Mouse (Mus musculus): ENCODE measurements around the gene Gltpd2. TPM values are rescaled to one million over a fixed set of nuclear protein-coding genes. Genes with fewer than 3 reads are reported as not detected.

Gene Gltpd2
- polyA plus RNA-seq, 1 experiment from 2014 or later, result 17.5 TPM

DNA sequence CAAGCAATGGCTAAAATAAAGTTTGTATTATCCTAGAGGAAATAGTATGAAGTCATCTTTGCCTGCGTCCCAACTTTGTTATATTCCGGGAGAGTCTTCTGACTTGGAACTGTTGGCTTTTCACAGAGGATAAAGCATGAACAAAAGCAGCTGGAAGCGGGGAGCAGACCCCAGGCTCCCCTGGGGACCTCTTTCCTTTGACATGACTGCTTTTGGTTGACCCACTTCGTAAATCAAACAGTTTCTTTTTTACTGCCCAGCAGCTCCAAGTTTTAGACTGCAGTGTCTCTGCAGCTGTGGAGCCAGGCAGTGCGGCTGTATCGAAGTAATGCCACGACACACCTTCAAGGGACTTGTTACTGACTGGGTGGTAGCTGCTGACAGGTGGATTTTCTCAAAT lies 47.6 kb downstream of the Gltpd2 start:
- WGBS (ENCODE audit: insufficient replicate concordance), result 79% methylated on average over 7 of the region's 7 CpGs
- H3K4me3 ChIP-seq, result no peak overlapping the region
- H3K4me1 ChIP-seq, result peaks cover 80% of the 10 kb centered on the region
- no peak for ATAC-seq
- peaks cover 12% of the 10 kb centered on the region for H3K36me3 ChIP-seq
- no peaks in the 10 kb centered on the region for H3K9me3 ChIP-seq (replicated peaks)
- H3K27me3 ChIP-seq (replicated peaks), result no peaks in the 10 kb centered on the region
- no peak overlapping the region for H3K4me2 ChIP-seq
- no peak overlapping the region for H3K27ac ChIP-seq
- no peak overlapping the region for H3K9ac ChIP-seq

Other genes starting within 250 kb of the Gltpd2 start
- gene Alox12e, start 196.6 kb upstream of the Gltpd2 start, polyA plus RNA-seq (2016; fragmentation: Nextera tagmentation; extraction: Ambion mirVana), result 0.12 and 0.20 TPM in 2 replicates
- gene Alox15, start 167.2 kb upstream of the Gltpd2 start, polyA plus RNA-seq (2016; fragmentation: Nextera tagmentation; extraction: Ambion mirVana), result 0.88 and 1.9 TPM in 2 replicates
- gene Pelp1, start 109.2 kb upstream of the Gltpd2 start, polyA plus RNA-seq (2016; fragmentation: Nextera tagmentation; extraction: Ambion mirVana), result 28.6 and 29.7 TPM in 2 replicates
- gene Arrb2, start 86.6 kb upstream of the Gltpd2 start, polyA plus RNA-seq (2016; fragmentation: Nextera tagmentation; extraction: Ambion mirVana), result 17.9 and 22.5 TPM in 2 replicates
- 19.7 and 21.7 TPM in 2 replicates for gene Med11, start 67.3 kb upstream of the Gltpd2 start, polyA plus RNA-seq (2016; fragmentation: Nextera tagmentation; extraction: Ambion mirVana)
- 0.12 and 0.23 TPM in 2 replicates for gene Zmynd15, start 59.8 kb upstream of the Gltpd2 start, polyA plus RNA-seq (2016; fragmentation: Nextera tagmentation; extraction: Ambion mirVana)
- gene Cxcl16, start 59.2 kb upstream of the Gltpd2 start, polyA plus RNA-seq (2016; fragmentation: Nextera tagmentation; extraction: Ambion mirVana), result 0.87 and 1.1 TPM in 2 replicates
- gene Tm4sf5, start 14.0 kb upstream of the Gltpd2 start, polyA plus RNA-seq (2016; fragmentation: Nextera tagmentation; extraction: Ambion mirVana), result 2.8 and 2.9 TPM in 2 replicates
- gene Vmo1, start 4.6 kb upstream of the Gltpd2 start, polyA plus RNA-seq (2016; fragmentation: Nextera tagmentation; extraction: Ambion mirVana), result 0.42 and 0.44 TPM in 2 replicates
- gene Psmb6, start 6.2 kb downstream of the Gltpd2 start, polyA plus RNA-seq (2016; fragmentation: Nextera tagmentation; extraction: Ambion mirVana), result 415 and 437 TPM in 2 replicates
- gene Gm40193, start 13.7 kb downstream of the Gltpd2 start, polyA plus RNA-seq (2016; fragmentation: Nextera tagmentation; extraction: Ambion mirVana), result not detected in 2 replicates
- 2.0 and 2.6 TPM in 2 replicates for gene Pld2, start 20.9 kb downstream of the Gltpd2 start, polyA plus RNA-seq (2016; fragmentation: Nextera tagmentation; extraction: Ambion mirVana)
- gene Mink1, start 43.7 kb downstream of the Gltpd2 start, polyA plus RNA-seq (2016; fragmentation: Nextera tagmentation; extraction: Ambion mirVana), result 8.3 and 8.7 TPM in 2 replicates
- gene 4930544D05Rik, start 96.7 kb downstream of the Gltpd2 start, polyA plus RNA-seq (2016; fragmentation: Nextera tagmentation; extraction: Ambion mirVana), result not detected in 2 replicates
- gene Chrne, start 100.0 kb downstream of the Gltpd2 start, polyA plus RNA-seq (2016; fragmentation: Nextera tagmentation; extraction: Ambion mirVana), result not detected in 2 replicates
- gene Gp1ba, start 119.9 kb downstream of the Gltpd2 start, polyA plus RNA-seq (2016; fragmentation: Nextera tagmentation; extraction: Ambion mirVana), result 5.5 and 5.6 TPM in 2 replicates
- 73.6 and 86.1 TPM in 2 replicates for gene Rnf167, start 128.0 kb downstream of the Gltpd2 start, polyA plus RNA-seq (2016; fragmentation: Nextera tagmentation; extraction: Ambion mirVana)
- 77.3 and 83.3 TPM in 2 replicates for gene Slc25a11, start 128.3 kb downstream of the Gltpd2 start, polyA plus RNA-seq (2016; fragmentation: Nextera tagmentation; extraction: Ambion mirVana)
- 1,519 and 1,532 TPM in 2 replicates for gene Pfn1, start 135.4 kb downstream of the Gltpd2 start, polyA plus RNA-seq (2016; fragmentation: Nextera tagmentation; extraction: Ambion mirVana)
- 6.7 and 7.6 TPM in 2 replicates for gene Eno3, start 138.0 kb downstream of the Gltpd2 start, polyA plus RNA-seq (2016; fragmentation: Nextera tagmentation; extraction: Ambion mirVana)
- gene Spag7, start 150.2 kb downstream of the Gltpd2 start, polyA plus RNA-seq (2016; fragmentation: Nextera tagmentation; extraction: Ambion mirVana), result 76.8 and 84.5 TPM in 2 replicates
- 6.1 and 6.4 TPM in 2 replicates for gene Camta2, start 168.9 kb downstream of the Gltpd2 start, polyA plus RNA-seq (2016; fragmentation: Nextera tagmentation; extraction: Ambion mirVana)
- 0.41 and 0.97 TPM in 2 replicates for gene Inca1, start 181.0 kb downstream of the Gltpd2 start, polyA plus RNA-seq (2016; fragmentation: Nextera tagmentation; extraction: Ambion mirVana)
- 1.0 and 1.1 TPM in 2 replicates for gene Kif1c, start 181.4 kb downstream of the Gltpd2 start, polyA plus RNA-seq (2016; fragmentation: Nextera tagmentation; extraction: Ambion mirVana)
- 1.9 and 2.2 TPM in 2 replicates for gene Zfp3, start 245.0 kb downstream of the Gltpd2 start, polyA plus RNA-seq (2016; fragmentation: Nextera tagmentation; extraction: Ambion mirVana)